Mouse (Mus musculus): Measurements from ENCODE around the gene Tmem203. TPM values are rescaled to one million over a fixed set of nuclear protein-coding genes. Genes with fewer than 3 reads are reported as not detected.

The Tmem203 gene
- polyA plus RNA-seq, 1 experiment from 2014 or later: 14.7 TPM

- H3K4me3 ChIP-seq (ENCODE audit: low read depth, low read length): no peak overlapping the region
- H3K4me2 ChIP-seq: no peak overlapping the region
- peak; percentile 53 for DNase-seq (ENCODE audit: low spot score, missing footprints)
- no peak overlapping the region for H3K9ac ChIP-seq (ENCODE audit: low read length)
- H3K9me3 ChIP-seq (ENCODE audit: control insufficient read depth, low read length): no peaks in the 10 kb centered on the region
- H3K36me3 ChIP-seq (ENCODE audit: control insufficient read depth, insufficient read depth, low read length): no peaks in the 10 kb centered on the region
- WGBS: 90% methylated on average over 3 of the region's 3 CpGs
- ATAC-seq (ENCODE audit: low FRiP score): no peak
- peaks cover 18% of the 10 kb centered on the region for H3K4me1 ChIP-seq (ENCODE audit: control insufficient read depth, insufficient read depth, low read length)
- H3K27me3 ChIP-seq (ENCODE audit: control insufficient read depth, insufficient read depth, low read length): peaks cover 6% of the 10 kb centered on the region
- H3K27ac ChIP-seq (ENCODE audit: low read depth, low read length): no peak overlapping the region
Observed at GRCm38 (mm10) chr2:25239766-25240165, 15.5 kb upstream of the Tmem203 start.

- peak; percentile 10; the same call in 1 of the 2 replicates for ATAC-seq (ENCODE audit: low FRiP score)
- H3K27ac ChIP-seq (ENCODE audit: low read depth, low read length): no peak overlapping the region
Observed at GRCm38 (mm10) chr2:25240310-25240709, 14.9 kb upstream of the Tmem203 start.

GRCm38 (mm10) chr2:25240723-25241437 lies 14.4 kb upstream of the Tmem203 start:
- 1% methylated on average over 29 of the region's 29 CpGs for WGBS
- no peaks in the 10 kb centered on the region for H3K36me3 ChIP-seq (ENCODE audit: control insufficient read depth, insufficient read depth, low read length)
- ATAC-seq (ENCODE audit: low FRiP score): peak; percentile 72

More at GRCm38 (mm10) chr2:25240310-25240709, 14.9 kb upstream of the Tmem203 start:
- Histone ChIP-seq H3K9me3 (ENCODE audit: control insufficient read depth, low read length) (no peaks in the 10 kb centered on the region), H3K36me3 (ENCODE audit: control insufficient read depth, insufficient read depth, low read length) (no peaks in the 10 kb centered on the region), H3K4me1 (ENCODE audit: control insufficient read depth, insufficient read depth, low read length) (peaks cover 18% of the 10 kb centered on the region), H3K4me2 (peak overlapping the region; percentile 63), H3K9ac (ENCODE audit: low read length) (peak overlapping the region; percentile 25; the same call in 1 of the 2 replicates), H3K27me3 (ENCODE audit: control insufficient read depth, insufficient read depth, low read length) (peaks cover 6% of the 10 kb centered on the region), H3K4me3 (ENCODE audit: low read depth, low read length) (peak overlapping the region; percentile 43)
- DNase-seq (ENCODE audit: low spot score, missing footprints): no peak
- WGBS: 46% methylated on average over 8 of the region's 8 CpGs

GRCm38 (mm10) chr2:25241438-25241775 lies 13.8 kb upstream of the Tmem203 start:
- Histone ChIP-seq H3K27me3 (ENCODE audit: control insufficient read depth, insufficient read depth, low read length) (peaks cover 6% of the 10 kb centered on the region), H3K4me3 (ENCODE audit: low read depth, low read length) (peak overlapping the region; percentile 43), H3K36me3 (ENCODE audit: control insufficient read depth, insufficient read depth, low read length) (no peaks in the 10 kb centered on the region), H3K9ac (ENCODE audit: low read length) (peak overlapping the region; percentile 57), H3K27ac (ENCODE audit: low read depth, low read length) (no peak overlapping the region), H3K4me2 (peak overlapping the region; percentile 63), H3K9me3 (ENCODE audit: control insufficient read depth, low read length) (no peaks in the 10 kb centered on the region), H3K4me1 (ENCODE audit: control insufficient read depth, insufficient read depth, low read length) (peaks cover 18% of the 10 kb centered on the region)
- peak; percentile 18; the same call in 1 of the 2 replicates for ATAC-seq (ENCODE audit: low FRiP score)
- WGBS: 17% methylated on average over 6 of the region's 6 CpGs
- DNase-seq (ENCODE audit: low spot score, missing footprints): peak; percentile 91

More at GRCm38 (mm10) chr2:25240723-25241437, 14.4 kb upstream of the Tmem203 start:
- Histone ChIP-seq H3K4me1 (ENCODE audit: control insufficient read depth, insufficient read depth, low read length) (peaks cover 18% of the 10 kb centered on the region), H3K27ac (ENCODE audit: low read depth, low read length) (no peak overlapping the region), H3K9me3 (ENCODE audit: control insufficient read depth, low read length) (no peaks in the 10 kb centered on the region), H3K4me3 (ENCODE audit: low read depth, low read length) (peak overlapping the region; percentile 43), H3K4me2 (peak overlapping the region; percentile 63), H3K9ac (ENCODE audit: low read length) (peak overlapping the region; percentile 17), H3K27me3 (ENCODE audit: control insufficient read depth, insufficient read depth, low read length) (peaks cover 6% of the 10 kb centered on the region)
- DNase-seq (ENCODE audit: low spot score, missing footprints): peak; percentile 96

- ATAC-seq (ENCODE audit: low FRiP score) (peak; percentile 62), DNase-seq (ENCODE audit: low spot score, missing footprints) (peak; percentile 88)
- Histone ChIP-seq H3K4me1 (ENCODE audit: control insufficient read depth, insufficient read depth, low read length) (peaks cover 18% of the 10 kb centered on the region), H3K27me3 (ENCODE audit: control insufficient read depth, insufficient read depth, low read length) (peaks cover 6% of the 10 kb centered on the region), H3K27ac (ENCODE audit: low read depth, low read length) (no peak within 1 kb of the TSS), H3K9me3 (ENCODE audit: control insufficient read depth, low read length) (no peaks in the 10 kb centered on the region), H3K4me2 (peak within 1 kb of the TSS; percentile 63), H3K4me3 (ENCODE audit: low read depth, low read length) (peak within 1 kb of the TSS; percentile 43), H3K9ac (ENCODE audit: low read length) (peak within 1 kb of the TSS; percentile 57), H3K36me3 (ENCODE audit: control insufficient read depth, insufficient read depth, low read length) (no peaks in the 10 kb centered on the region)
- under 1% methylated on average over 24 of the region's 59 CpGs for WGBS
Observed at GRCm38 (mm10) chr2:25242101-25242506, 13.1 kb upstream of the Tmem203 start, which contains the start of the genes Rnf208 and Cysrt1. TSS of gene Rnf208 (plus strand) at chr2:25242255. TSS of gene Cysrt1 (minus strand) at chr2:25242452.

- WGBS: 81% methylated on average over 8 of the region's 8 CpGs
Observed at GRCm38 (mm10) chr2:25243342-25243741, 11.9 kb upstream of the Tmem203 start.

GRCm38 (mm10) chr2:25244144-25244543 lies 11.1 kb upstream of the Tmem203 start:
- no peaks in the 10 kb centered on the region for H3K9me3 ChIP-seq (ENCODE audit: control insufficient read depth, low read length)
- WGBS: 90% methylated on average over 4 of the region's 4 CpGs
- no peak overlapping the region for H3K4me2 ChIP-seq
- H3K27ac ChIP-seq (ENCODE audit: low read depth, low read length): no peak overlapping the region
- no peak for ATAC-seq (ENCODE audit: low FRiP score)
- no peaks in the 10 kb centered on the region; the same call in none of the 2 replicates for H3K36me3 ChIP-seq (ENCODE audit: control insufficient read depth, insufficient read depth, low read length)
- peaks cover 6% of the 10 kb centered on the region for H3K27me3 ChIP-seq (ENCODE audit: control insufficient read depth, insufficient read depth, low read length)
- no peak overlapping the region for H3K9ac ChIP-seq (ENCODE audit: low read length)
- H3K4me3 ChIP-seq (ENCODE audit: low read depth, low read length): no peak overlapping the region
- DNase-seq (ENCODE audit: low spot score, missing footprints): no peak
- H3K4me1 ChIP-seq (ENCODE audit: control insufficient read depth, insufficient read depth, low read length): peaks cover 18% of the 10 kb centered on the region

More at GRCm38 (mm10) chr2:25243342-25243741, 11.9 kb upstream of the Tmem203 start:
- Histone ChIP-seq H3K9me3 (ENCODE audit: control insufficient read depth, low read length) (no peaks in the 10 kb centered on the region), H3K4me2 (peak overlapping the region; percentile 63), H3K9ac (ENCODE audit: low read length) (no peak overlapping the region), H3K4me1 (ENCODE audit: control insufficient read depth, insufficient read depth, low read length) (peaks cover 18% of the 10 kb centered on the region), H3K27ac (ENCODE audit: low read depth, low read length) (no peak overlapping the region), H3K4me3 (ENCODE audit: low read depth, low read length) (no peak overlapping the region), H3K36me3 (ENCODE audit: control insufficient read depth, insufficient read depth, low read length) (no peaks in the 10 kb centered on the region; the same call in none of the 2 replicates), H3K27me3 (ENCODE audit: control insufficient read depth, insufficient read depth, low read length) (peaks cover 6% of the 10 kb centered on the region)
- ATAC-seq (ENCODE audit: low FRiP score): no peak
- DNase-seq (ENCODE audit: low spot score, missing footprints): no peak

- Histone ChIP-seq H3K27ac (ENCODE audit: low read depth, low read length) (no peak within 1 kb of the TSS), H3K4me2 (no peak within 1 kb of the TSS), H3K4me1 (ENCODE audit: control insufficient read depth, insufficient read depth, low read length) (peaks cover 10% of the 10 kb centered on the region), H3K9me3 (ENCODE audit: control insufficient read depth, low read length) (no peaks in the 10 kb centered on the region), H3K27me3 (ENCODE audit: control insufficient read depth, insufficient read depth, low read length) (peaks cover 4% of the 10 kb centered on the region), H3K9ac (ENCODE audit: low read length) (no peak within 1 kb of the TSS), H3K4me3 (ENCODE audit: low read depth, low read length) (no peak within 1 kb of the TSS), H3K36me3 (ENCODE audit: control insufficient read depth, insufficient read depth, low read length) (no peaks in the 10 kb centered on the region; the same call in none of the 2 replicates)
- DNase-seq (ENCODE audit: low spot score, missing footprints): no peak
- no peak for ATAC-seq (ENCODE audit: low FRiP score)
- WGBS: 90% methylated on average over 10 of the region's 10 CpGs
Observed at GRCm38 (mm10) chr2:25246183-25247072, 8.8 kb upstream of the Tmem203 start, which contains the start of gene AL732309.1. TSS of gene AL732309.1 (minus strand) at chr2:25246863.

All from midbrain, embryonic 11.5 days (tissue).